Mouse (Mus musculus) liver, embryonic 11.5 days (tissue): ENCODE results near the gene Esrrg. TPM values are rescaled to one million over a fixed set of nuclear protein-coding genes. Genes with fewer than 3 reads are reported as not detected.

Experiments used
- ATAC-seq: fragments of 200-750 bp; cut with Nextera tagmentation; replicated peaks from 2 replicates; pipeline ENCODE4 v1.8.0; 2017; ENCODE audit warnings: moderate number of reproducible peaks, mild to moderate bottlenecking, moderate TSS enrichment, moderate library complexity; ENCODE audit not compliant: low FRiP score
- DNase-seq: peaks from one replicate; pipeline ENCODE4 v3.0.0-alpha.2; 2017; ENCODE audit warnings: low spot score
- H3K27ac ChIP-seq: fragments of 300-500 bp; sonication (generic); 2 replicates; pipeline ENCODE4 v1.5.1; 2014; ENCODE audit warnings: mild to moderate bottlenecking, low read depth, low read length, control low read depth
- H3K27me3 ChIP-seq: fragments of 300-500 bp; sonication (generic); replicated peaks from 2 replicates; pipeline ENCODE4 v1.6.1; 2014; ENCODE audit warnings: low read length, mixed read lengths; ENCODE audit not compliant: control insufficient read depth, insufficient read depth
- H3K36me3 ChIP-seq: fragments of 300-500 bp; sonication (generic); 2 replicates; pipeline ENCODE4 v1.6.1; 2014; ENCODE audit warnings: mild to moderate bottlenecking, low read length, moderate library complexity, mixed read lengths; ENCODE audit not compliant: control insufficient read depth, insufficient read depth
- H3K4me1 ChIP-seq: fragments of 300-500 bp; sonication (generic); replicated peaks from 2 replicates; pipeline ENCODE4 v1.6.1; 2014; ENCODE audit warnings: low read length, mixed read lengths; ENCODE audit not compliant: control insufficient read depth, insufficient read depth
- H3K4me2 ChIP-seq: fragments of 300-500 bp; sonication (generic); 2 replicates; pipeline ENCODE4 v1.6.1; 2014; ENCODE audit warnings: mild to moderate bottlenecking, control low read depth, moderate library complexity
- H3K4me3 ChIP-seq: fragments of 300-500 bp; sonication (generic); 2 replicates; pipeline ENCODE4 v1.5.1; 2014; ENCODE audit warnings: low read depth, low read length, control low read depth
- H3K9ac ChIP-seq: fragments of 300-500 bp; sonication (generic); 2 replicates; pipeline ENCODE4 v1.6.1; 2014; ENCODE audit warnings: low read depth, low read length, control low read depth
- H3K9me3 ChIP-seq: fragments of 300-500 bp; sonication (generic); 2 replicates; pipeline ENCODE4 v1.6.1; 2016; ENCODE audit warnings: low read length, inconsistent platforms, mixed read lengths; ENCODE audit not compliant: control insufficient read depth
- WGBS: fragments of 180-500 bp; shearing (Covaris S2); extraction: QIAGEN DNeasy Blood & Tissue Kit; methylation state at CpG from one replicate; pipeline ENCODE4 v1.1.7; 2014; 5-methylcytosine and 5-hydroxymethylcytosine counted together
- polyA plus RNA-seq: library from polyadenylated mRNA; unstranded; fragments of >200 nt; fragmentation: Nextera tagmentation; extraction: Ambion mirVana; gene quantifications from 2 replicates; pipeline ENCODE4 v1.2.1, GENCODE M21; 2014

The Esrrg gene
- polyA plus RNA-seq, 1 experiment from 2014 or later, result 0.95 TPM

DNA sequence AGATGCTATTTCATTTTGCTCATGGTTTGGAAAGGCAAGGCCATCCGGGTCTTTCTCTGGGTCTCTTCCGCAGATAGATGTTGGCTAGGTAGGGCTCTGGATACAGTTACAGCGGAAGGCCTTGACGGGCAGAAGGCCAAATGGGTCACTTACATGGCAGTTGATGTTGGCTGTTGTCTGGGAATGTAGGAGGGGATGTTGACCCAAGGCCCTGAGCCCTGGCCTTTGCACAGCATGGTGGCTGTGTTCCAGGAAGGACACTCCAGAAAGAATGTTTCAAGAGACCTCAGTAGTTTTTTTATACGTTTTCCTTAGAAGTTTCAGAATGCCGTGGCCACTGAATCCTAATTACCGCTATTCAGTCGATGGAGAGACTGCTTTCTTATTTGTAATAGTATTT, 22.9 kb downstream of the Esrrg start:
- Histone ChIP-seq H3K27ac (no peak overlapping the region), H3K36me3 (no peaks in the 10 kb centered on the region), H3K4me3 (no peak overlapping the region), H3K9ac (no peak overlapping the region), H3K27me3 (no peaks in the 10 kb centered on the region), H3K4me1 (no peaks in the 10 kb centered on the region), H3K4me2 (no peak overlapping the region), H3K9me3 (no peaks in the 10 kb centered on the region)
- ATAC-seq (no peak), DNase-seq (no peak)
- whole genome bisulfite sequencing, result 89% methylated on average over 8 of the region's 8 CpGs

DNA sequence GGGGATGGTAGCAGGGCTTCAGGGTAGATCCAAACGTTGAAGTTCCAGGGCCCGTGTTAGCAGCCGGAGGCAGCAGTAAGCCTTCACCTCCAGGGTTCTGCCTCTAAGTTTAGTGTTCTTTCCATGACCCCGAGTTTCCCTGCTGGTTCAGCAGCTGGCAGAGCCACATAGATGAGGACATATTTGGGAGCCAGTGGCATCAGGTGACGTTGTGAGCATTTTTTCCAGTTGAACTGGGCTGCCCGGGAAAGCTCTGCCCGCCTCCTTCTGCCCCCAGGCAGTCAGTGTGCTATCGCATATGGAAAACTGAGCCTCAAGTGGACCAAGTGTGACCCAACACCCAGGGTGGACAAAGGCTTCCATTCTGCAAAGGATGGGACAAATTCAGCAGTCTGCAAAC, 36.7 kb downstream of the Esrrg start:
- ATAC-seq (no peak), DNase-seq (no peak)
- H3K9me3 ChIP-seq, result no peaks in the 10 kb centered on the region
- no peak overlapping the region for H3K4me3 ChIP-seq
- no peaks in the 10 kb centered on the region for H3K27me3 ChIP-seq
- H3K9ac ChIP-seq, result no peak overlapping the region
- H3K27ac ChIP-seq, result no peak overlapping the region
- no peaks in the 10 kb centered on the region for H3K4me1 ChIP-seq
- WGBS, result 81% methylated on average over 8 of the region's 8 CpGs
- no peak overlapping the region for H3K4me2 ChIP-seq
- no peaks in the 10 kb centered on the region for H3K36me3 ChIP-seq

DNA sequence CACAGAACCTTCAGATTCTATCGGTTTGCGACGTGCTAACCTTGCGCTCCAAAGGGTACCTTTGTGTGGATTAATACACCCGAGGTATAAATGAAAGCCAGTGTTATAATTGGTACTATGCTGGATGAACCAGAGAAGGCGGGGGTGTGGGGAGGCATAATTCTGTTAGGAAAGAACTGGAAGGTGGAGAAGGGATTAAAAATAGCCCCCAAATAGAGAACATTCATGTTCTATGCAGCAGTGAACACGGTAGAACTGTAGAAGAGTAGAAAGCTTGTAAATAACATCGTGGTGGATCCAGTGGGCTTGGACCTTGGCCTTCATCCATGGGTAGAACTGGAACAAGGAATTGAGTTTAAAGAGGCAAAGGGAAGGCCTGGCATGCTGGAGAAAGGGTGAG, 40.0 kb downstream of the Esrrg start:
- no peak overlapping the region for H3K4me3 ChIP-seq
- H3K9me3 ChIP-seq, result no peaks in the 10 kb centered on the region
- WGBS, result 88% methylated on average over 8 of the region's 8 CpGs
- no peak overlapping the region for H3K4me2 ChIP-seq
- ATAC-seq (no peak), DNase-seq (no peak)
- H3K36me3 ChIP-seq, result no peaks in the 10 kb centered on the region
- no peaks in the 10 kb centered on the region for H3K4me1 ChIP-seq
- no peak overlapping the region for H3K9ac ChIP-seq
- peaks cover 16% of the 10 kb centered on the region for H3K27me3 ChIP-seq
- H3K27ac ChIP-seq, result no peak overlapping the region

DNA sequence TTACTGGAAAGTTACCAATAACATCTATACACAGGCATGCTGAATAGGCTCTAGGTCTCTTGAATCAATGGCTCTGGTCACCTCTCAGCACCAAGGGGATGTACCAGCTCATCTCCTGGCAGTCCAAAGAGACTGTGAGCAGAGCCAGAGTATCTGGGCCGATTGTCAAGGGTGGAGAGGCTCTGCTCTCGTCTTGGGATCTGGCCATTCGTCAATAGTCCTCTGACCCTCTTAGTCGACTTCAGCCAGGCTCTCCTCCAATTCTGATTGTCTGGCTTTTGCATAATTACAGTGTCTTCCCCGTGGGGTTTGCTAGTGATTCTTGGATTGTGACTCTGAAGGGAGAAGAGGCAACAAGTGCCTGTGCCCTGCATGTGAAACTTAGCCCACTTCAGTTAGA, 41.3 kb downstream of the Esrrg start:
- Histone ChIP-seq H3K27ac (no peak overlapping the region), H3K4me1 (no peaks in the 10 kb centered on the region), H3K4me2 (no peak overlapping the region), H3K9ac (no peak overlapping the region), H3K27me3 (peaks cover 16% of the 10 kb centered on the region), H3K9me3 (no peaks in the 10 kb centered on the region), H3K36me3 (no peaks in the 10 kb centered on the region), H3K4me3 (no peak overlapping the region)
- ATAC-seq (no peak), DNase-seq (no peak)
- 47% methylated on average over 5 of the region's 5 CpGs for WGBS

DNA sequence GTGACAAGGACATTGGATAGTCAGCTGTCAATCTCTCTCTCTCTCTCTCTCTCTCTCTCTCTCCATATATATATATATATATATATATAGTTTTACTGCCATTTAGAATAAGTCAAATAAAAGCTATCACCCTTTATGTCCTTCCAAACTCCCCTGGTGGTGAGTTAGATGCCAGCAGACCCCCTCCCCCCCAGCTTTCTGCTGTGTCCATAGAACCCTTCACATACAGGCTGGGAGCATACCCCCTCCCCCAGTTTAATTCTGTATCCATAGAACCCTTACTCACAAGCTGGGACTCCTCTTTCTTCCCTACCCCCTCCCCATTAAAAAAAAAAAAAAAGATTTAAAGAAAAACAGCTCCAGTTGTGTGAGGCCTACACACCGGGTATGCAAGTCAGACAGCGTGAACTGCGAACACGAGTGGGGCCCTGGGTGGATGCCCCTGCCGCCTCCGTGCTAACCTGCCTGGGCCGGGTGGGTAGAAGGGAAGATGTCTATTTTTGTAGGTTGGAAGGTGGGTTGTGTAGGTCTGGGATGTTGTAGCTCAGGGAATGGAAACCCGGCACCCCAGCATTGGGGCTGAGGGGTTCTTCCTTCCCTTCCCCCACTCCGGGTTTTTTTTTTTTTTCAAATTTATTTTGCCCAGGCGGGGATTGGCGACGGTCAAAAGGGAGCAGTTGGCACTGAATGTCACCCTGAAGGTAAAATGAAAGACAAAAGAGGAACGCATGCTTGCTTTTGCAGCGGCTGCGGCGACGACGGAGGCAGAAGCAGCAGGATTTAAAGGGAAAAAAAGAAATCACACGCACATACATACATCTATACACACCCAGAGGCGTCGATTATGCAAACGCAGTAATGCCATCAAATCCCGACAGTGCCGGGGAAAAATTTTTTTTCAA, 42.4 kb downstream of the Esrrg start:
- Histone ChIP-seq H3K4me2 (peak overlapping the region; percentile 62), H3K36me3 (no peaks in the 10 kb centered on the region), H3K4me3 (peak overlapping the region; percentile 47), H3K9ac (no peak overlapping the region), H3K27ac (no peak overlapping the region), H3K4me1 (no peaks in the 10 kb centered on the region), H3K9me3 (no peaks in the 10 kb centered on the region), H3K27me3 (peaks cover 16% of the 10 kb centered on the region)
- 16% methylated on average over 24 of the region's 24 CpGs for WGBS
- DNase-seq (peak; percentile 35), ATAC-seq (no peak)

GRCm38 (mm10) chr1:187651688-187652241, 43.2 kb downstream of the Esrrg start:
- Histone ChIP-seq H3K9ac (peak overlapping the region; percentile 43), H3K4me1 (no peaks in the 10 kb centered on the region), H3K36me3 (no peaks in the 10 kb centered on the region), H3K4me2 (peak overlapping the region; percentile 62), H3K4me3 (peak overlapping the region; percentile 47), H3K27me3 (peaks cover 16% of the 10 kb centered on the region), H3K27ac (no peak overlapping the region), H3K9me3 (no peaks in the 10 kb centered on the region)
- DNase-seq, result peak; percentile 41
- peak; percentile 42 for ATAC-seq
- WGBS, result under 1% methylated on average over 46 of the region's 47 CpGs

- Histone ChIP-seq H3K9ac (no peak overlapping the region), H3K36me3 (no peaks in the 10 kb centered on the region), H3K4me3 (peak overlapping the region; percentile 47; the same call in 1 of the 2 replicates), H3K4me1 (no peaks in the 10 kb centered on the region), H3K27ac (no peak overlapping the region), H3K27me3 (peaks cover 16% of the 10 kb centered on the region), H3K9me3 (no peaks in the 10 kb centered on the region), H3K4me2 (peak overlapping the region; percentile 62)
- DNase-seq (no peak), ATAC-seq (no peak)
- 5% methylated on average over 7 of the region's 7 CpGs for WGBS
Measured at GRCm38 (mm10) chr1:187652445-187652844, 43.9 kb downstream of the Esrrg start.

- ATAC-seq, result no peak
- H3K27me3 ChIP-seq, result peaks cover 16% of the 10 kb centered on the region
- DNase-seq, result no peak
- no peaks in the 10 kb centered on the region for H3K36me3 ChIP-seq
- WGBS, result 13% methylated on average over 9 of the region's 9 CpGs
- H3K4me2 ChIP-seq, result no peak overlapping the region
- no peaks in the 10 kb centered on the region for H3K4me1 ChIP-seq
- no peak overlapping the region for H3K27ac ChIP-seq
- no peak overlapping the region for H3K9ac ChIP-seq
- no peak overlapping the region for H3K4me3 ChIP-seq
- H3K9me3 ChIP-seq, result no peaks in the 10 kb centered on the region
Measured at GRCm38 (mm10) chr1:187653390-187653789, 44.8 kb downstream of the Esrrg start.

DNA sequence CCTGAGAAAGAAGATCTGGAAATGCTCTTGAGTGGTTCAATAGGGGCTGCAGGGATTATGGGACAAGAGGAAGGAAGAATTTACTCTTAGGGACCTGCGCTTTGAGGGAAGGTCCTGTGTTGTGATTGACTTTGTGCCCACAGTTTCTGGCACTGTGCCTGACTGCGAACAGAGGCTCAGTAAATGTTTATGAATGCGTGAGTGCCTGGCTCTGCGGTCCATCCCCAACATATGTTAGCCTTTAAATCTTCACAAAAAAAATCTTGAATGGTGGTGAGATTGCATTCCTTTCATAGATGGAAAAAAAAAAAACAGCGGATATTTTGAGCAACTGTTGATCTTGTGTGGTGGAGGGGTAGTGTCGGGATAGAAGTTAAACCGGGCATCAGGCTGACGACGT, 52.4 kb downstream of the Esrrg start:
- no peak for DNase-seq
- no peak for ATAC-seq
- H3K36me3 ChIP-seq, result no peaks in the 10 kb centered on the region
- H3K27ac ChIP-seq, result no peak overlapping the region
- no peaks in the 10 kb centered on the region for H3K27me3 ChIP-seq
- H3K4me2 ChIP-seq, result no peak overlapping the region
- 85% methylated on average over 9 of the region's 9 CpGs for WGBS
- H3K9ac ChIP-seq, result no peak overlapping the region
- no peak overlapping the region for H3K4me3 ChIP-seq
- H3K4me1 ChIP-seq, result no peaks in the 10 kb centered on the region
- no peaks in the 10 kb centered on the region for H3K9me3 ChIP-seq
